Mouse (Mus musculus) kidney, adult 2 months (tissue): ENCODE data around the gene Zbtb4. TPM values are rescaled to one million over a fixed set of nuclear protein-coding genes. Genes with fewer than 3 reads are reported as not detected.

ENCODE experiments used
- DNase-seq: peaks from one replicate; pipeline ENCODE4 v3.0.0; 2021
- H3K27ac ChIP-seq: fragments of 200-500 bp; 2 replicates; pipeline ENCODE4 v1.5.1; 2012; ENCODE audit warnings: low read depth, low read length, control low read depth, inconsistent platforms; ENCODE audit not compliant: insufficient read depth
- H3K27me3 ChIP-seq: fragments of 200-500 bp; replicated peaks from 2 replicates; pipeline ENCODE4 v1.6.1; 2012; ENCODE audit warnings: mild to moderate bottlenecking, moderate library complexity, low read length, inconsistent platforms; ENCODE audit not compliant: control insufficient read depth, insufficient read depth
- H3K36me3 ChIP-seq: fragments of 200-500 bp; 2 replicates; pipeline ENCODE4 v1.6.1; 2012; ENCODE audit warnings: mild to moderate bottlenecking, moderate library complexity, low read length, inconsistent platforms; ENCODE audit not compliant: control insufficient read depth, insufficient read depth
- H3K4me1 ChIP-seq: fragments of 200-500 bp; 2 replicates; pipeline ENCODE4 v1.6.1; 2011; ENCODE audit warnings: low read length; ENCODE audit not compliant: control insufficient read depth, insufficient read depth
- H3K4me3 ChIP-seq: fragments of 200-500 bp; 2 replicates; pipeline ENCODE4 v1.5.1; 2011; ENCODE audit warnings: mild to moderate bottlenecking, low read depth, low read length, control low read depth; ENCODE audit not compliant: insufficient read depth
- CTCF ChIP-seq: fragments of 200-500 bp; conservative IDR thresholded peaks from 2 replicates; pipeline ENCODE4 v1.5.1; 2011; ENCODE audit warnings: low read depth, mild to moderate bottlenecking, control low read depth, low read length, moderate library complexity, mixed read lengths; ENCODE audit not compliant: insufficient read depth, insufficient read length
- POLR2A ChIP-seq: fragments of 200-500 bp; IDR thresholded peaks from one replicate; pipeline ENCODE4 v1.6.1; 2011; ENCODE audit warnings: low read depth, low read length, control low read depth
- WGBS: fragments of 180-500 bp; shearing (Covaris S2); methylation state at CpG from one replicate; pipeline ENCODE4 v1.1.7; 2018; 5-methylcytosine and 5-hydroxymethylcytosine counted together
- polyA plus RNA-seq: library from polyadenylated mRNA; depleted of rRNA; stranded (reverse); fragments of >200 nt; gene quantifications from 2 replicates; pipeline ENCODE4 v1.2.3, GENCODE M21; 2012; rRNA removed

Gene Zbtb4
- polyA plus RNA-seq, 1 experiment = 22.3 TPM

DNA sequence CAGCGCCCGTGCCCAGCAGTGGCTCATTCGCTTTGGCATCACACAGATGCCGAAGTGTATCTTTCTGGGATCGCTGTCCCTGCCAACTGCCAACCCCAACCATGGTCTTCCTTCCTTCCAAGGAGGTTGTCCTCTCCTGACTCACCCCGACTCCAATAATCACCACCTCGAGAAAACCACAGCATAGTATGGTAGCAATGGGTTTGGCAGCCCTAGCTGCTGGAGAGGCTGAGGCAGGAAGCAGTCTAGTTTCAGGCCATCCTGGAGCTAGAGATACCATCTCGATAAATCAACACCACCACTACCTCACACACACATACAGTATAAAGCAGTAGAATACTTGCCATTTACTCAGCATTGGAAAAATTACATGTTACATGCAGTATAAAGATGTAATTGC lies 53.2 kb downstream of the Zbtb4 start:
- Histone ChIP-seq H3K4me1 (no peaks in the 10 kb centered on the region), H3K4me3 (no peak overlapping the region), H3K27me3 (no peaks in the 10 kb centered on the region), H3K36me3 (no peaks in the 10 kb centered on the region), H3K27ac (no peak overlapping the region)
- TF ChIP-seq POLR2A (no peak), CTCF (no peak)
- no peak for DNase-seq
- 87% methylated on average over 8 of the region's 8 CpGs for WGBS

- H3K36me3 ChIP-seq = no peaks in the 10 kb centered on the region
- no peaks in the 10 kb centered on the region for H3K4me1 ChIP-seq
- DNase-seq = no peak
- H3K27ac ChIP-seq = no peak within 1 kb of the TSS
- H3K27me3 ChIP-seq = no peaks in the 10 kb centered on the region
- 86% methylated on average over 3 of the region's 3 CpGs for WGBS
- H3K4me3 ChIP-seq = no peak within 1 kb of the TSS
- TF ChIP-seq POLR2A = no peak
- no peak for TF ChIP-seq CTCF
Observed at GRCm38 (mm10) chr11:69822080-69822479, 56.4 kb downstream of the Zbtb4 start, which contains the start of gene Spem1. Gene Spem1 (minus strand): TSS chr11:69822180.

DNA sequence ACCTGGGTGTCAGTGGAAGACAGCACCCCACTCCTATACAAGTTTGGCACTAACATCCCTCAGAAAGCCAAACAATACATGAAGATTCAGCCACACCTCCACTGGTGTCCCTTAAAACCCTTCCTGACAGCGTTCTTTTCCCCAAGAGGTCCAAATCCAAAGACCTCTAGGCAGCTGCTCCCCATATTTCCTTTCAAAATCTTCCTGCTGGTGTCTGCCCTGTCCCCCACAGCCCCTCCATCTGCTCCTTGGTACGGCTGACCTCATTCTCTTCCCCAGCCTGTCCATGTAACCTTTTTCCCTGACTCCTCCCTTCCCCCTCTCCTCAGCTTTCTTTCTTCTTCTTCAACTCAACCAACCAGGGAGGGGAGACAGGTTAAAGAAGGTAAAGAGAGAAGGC lies 57.7 kb downstream of the Zbtb4 start:
- no peak for DNase-seq
- no peak overlapping the region for H3K4me3 ChIP-seq
- no peaks in the 10 kb centered on the region for H3K36me3 ChIP-seq
- no peaks in the 10 kb centered on the region for H3K27me3 ChIP-seq
- no peaks in the 10 kb centered on the region for H3K4me1 ChIP-seq
- H3K27ac ChIP-seq = no peak overlapping the region
- WGBS = 46% methylated on average over 2 of the region's 2 CpGs
- TF ChIP-seq POLR2A = no peak
- no peak for TF ChIP-seq CTCF

DNA sequence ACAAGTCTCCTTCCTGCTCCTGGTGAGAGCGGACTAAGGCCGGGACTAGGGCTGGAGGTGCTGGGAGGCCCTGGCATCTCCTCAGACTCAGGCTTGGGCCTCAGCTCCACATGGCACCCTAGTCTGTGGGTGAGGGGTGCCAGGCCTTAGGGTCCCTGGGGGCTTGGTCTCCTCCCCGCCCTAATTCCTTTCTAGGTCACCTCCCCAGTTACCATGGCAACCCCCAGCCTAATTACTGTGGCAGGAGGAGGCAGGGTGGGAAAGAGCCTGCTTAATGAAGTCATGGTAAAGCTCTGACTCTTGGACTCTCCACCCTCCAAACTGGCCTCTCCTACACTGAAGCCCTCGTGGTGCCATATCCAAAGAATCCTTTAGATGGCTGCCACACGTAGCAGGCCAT lies 63.1 kb downstream of the Zbtb4 start:
- Histone ChIP-seq H3K27me3 (no peaks in the 10 kb centered on the region), H3K4me3 (no peak overlapping the region), H3K36me3 (no peaks in the 10 kb centered on the region), H3K4me1 (no peaks in the 10 kb centered on the region), H3K27ac (no peak overlapping the region)
- DNase-seq = no peak
- 74% methylated on average over 5 of the region's 5 CpGs for WGBS
- TF ChIP-seq CTCF (no peak), POLR2A (no peak)

- H3K4me1 ChIP-seq = no peaks in the 10 kb centered on the region
- no peaks in the 10 kb centered on the region for H3K36me3 ChIP-seq
- no peak overlapping the region for H3K27ac ChIP-seq
- DNase-seq = no peak
- H3K27me3 ChIP-seq = no peaks in the 10 kb centered on the region
- 0 out of 2 replicates have a peak overlapping the region, but pooled peaks have one; percentile 16 for H3K4me3 ChIP-seq
- TF ChIP-seq CTCF = no peak
- TF ChIP-seq POLR2A = no peak
- 78% methylated on average over 8 of the region's 8 CpGs for WGBS
Observed at GRCm38 (mm10) chr11:69833554-69833953, 67.8 kb downstream of the Zbtb4 start.

Other genes with a start within 250 kb of the Zbtb4 start
- gene Dnah2, start 216.8 kb upstream of the Zbtb4 start, polyA plus RNA-seq = 0.50 and 0.73 TPM in 2 replicates
- gene Efnb3, start 205.7 kb upstream of the Zbtb4 start, polyA plus RNA-seq = 0.81 and 0.84 TPM in 2 replicates
- 19.8 and 20.7 TPM in 2 replicates for gene Wrap53, start 185.7 kb upstream of the Zbtb4 start, polyA plus RNA-seq
- gene Trp53, start 185.6 kb upstream of the Zbtb4 start, polyA plus RNA-seq = 48.5 and 55.0 TPM in 2 replicates
- 20.0 and 22.5 TPM in 2 replicates for gene Atp1b2, start 160.0 kb upstream of the Zbtb4 start, polyA plus RNA-seq
- gene Shbg, start 148.0 kb upstream of the Zbtb4 start, polyA plus RNA-seq = 0.42 and 0.48 TPM in 2 replicates
- gene Sat2, start 143.9 kb upstream of the Zbtb4 start, polyA plus RNA-seq = 16.7 and 18.8 TPM in 2 replicates
- 49.9 and 50.8 TPM in 2 replicates for gene Fxr2, start 132.9 kb upstream of the Zbtb4 start, polyA plus RNA-seq
- 0.58 and 0.70 TPM in 2 replicates for gene Sox15, start 110.6 kb upstream of the Zbtb4 start, polyA plus RNA-seq
- gene Mpdu1, start 103.3 kb upstream of the Zbtb4 start, polyA plus RNA-seq = 143 and 147 TPM in 2 replicates
- 8.5 and 10.7 TPM in 2 replicates for gene Cd68, start 99.8 kb upstream of the Zbtb4 start, polyA plus RNA-seq
- gene Eif4a1, start 93.5 kb upstream of the Zbtb4 start, polyA plus RNA-seq = 200 and 244 TPM in 2 replicates
- gene Senp3, start 83.8 kb upstream of the Zbtb4 start, polyA plus RNA-seq = 41.8 and 43.5 TPM in 2 replicates
- gene Tnfsf13, start 80.1 kb upstream of the Zbtb4 start, polyA plus RNA-seq = 3.8 and 4.1 TPM in 2 replicates
- 55.5 and 65.1 TPM in 2 replicates for gene Tnfsf12, start 70.1 kb upstream of the Zbtb4 start, polyA plus RNA-seq
- 11.0 and 11.6 TPM in 2 replicates for gene Tnfsfm13, start 69.8 kb upstream of the Zbtb4 start, polyA plus RNA-seq
- gene Polr2a, start 7.3 kb upstream of the Zbtb4 start, polyA plus RNA-seq = 25.3 and 37.8 TPM in 2 replicates
- gene Slc35g3, start 3.9 kb upstream of the Zbtb4 start, polyA plus RNA-seq = 0.05 and 0.10 TPM in 2 replicates
- gene Chrnb1, start 30.0 kb downstream of the Zbtb4 start, polyA plus RNA-seq = 11.9 and 14.3 TPM in 2 replicates
- 2.6 and 3.3 TPM in 2 replicates for gene Fgf11, start 35.9 kb downstream of the Zbtb4 start, polyA plus RNA-seq
- 19.2 and 22.4 TPM in 2 replicates for gene Tmem102, start 39.7 kb downstream of the Zbtb4 start, polyA plus RNA-seq
- 0.02 and 0.04 TPM in 2 replicates for gene Gm39566, start 49.4 kb downstream of the Zbtb4 start, polyA plus RNA-seq
- gene Spem2, start 52.6 kb downstream of the Zbtb4 start, polyA plus RNA-seq = 0.20 and 0.26 TPM in 2 replicates
- 0.28 and 0.38 TPM in 2 replicates for gene Spem1, start 56.3 kb downstream of the Zbtb4 start, polyA plus RNA-seq
- gene Nlgn2, start 71.9 kb downstream of the Zbtb4 start, polyA plus RNA-seq = 6.4 and 7.8 TPM in 2 replicates
- 513 and 551 TPM in 2 replicates for gene Tmem256, start 72.6 kb downstream of the Zbtb4 start, polyA plus RNA-seq
- gene Plscr3, start 80.5 kb downstream of the Zbtb4 start, polyA plus RNA-seq = 57.1 and 63.9 TPM in 2 replicates
- 7.9 and 9.3 TPM in 2 replicates for gene Tnk1, start 92.8 kb downstream of the Zbtb4 start, polyA plus RNA-seq
- not detected in 2 replicates for gene Tmem95, start 112.1 kb downstream of the Zbtb4 start, polyA plus RNA-seq
- 4.8 TPM in 2 replicates for gene Kctd11, start 115.5 kb downstream of the Zbtb4 start, polyA plus RNA-seq
- 1.7 and 6.1 TPM in 2 replicates for gene Acap1, start 129.6 kb downstream of the Zbtb4 start, polyA plus RNA-seq
- gene 2810408A11Rik, start 135.1 kb downstream of the Zbtb4 start, polyA plus RNA-seq = 0.94 and 0.99 TPM in 2 replicates
- 72.0 and 80.1 TPM in 2 replicates for gene Neurl4, start 135.2 kb downstream of the Zbtb4 start, polyA plus RNA-seq
- 72.9 and 75.5 TPM in 2 replicates for gene Gps2, start 148.0 kb downstream of the Zbtb4 start, polyA plus RNA-seq
- gene Eif5a, start 156.0 kb downstream of the Zbtb4 start, polyA plus RNA-seq = 465 and 575 TPM in 2 replicates
- gene Ybx2, start 169.9 kb downstream of the Zbtb4 start, polyA plus RNA-seq = 60.5 and 71.7 TPM in 2 replicates
- 74.2 and 78.6 TPM in 2 replicates for gene Slc2a4, start 182.3 kb downstream of the Zbtb4 start, polyA plus RNA-seq
- 39.2 and 40.0 TPM in 2 replicates for gene Cldn7, start 198.9 kb downstream of the Zbtb4 start, polyA plus RNA-seq
- 84.4 and 104 TPM in 2 replicates for gene Ctdnep1, start 215.2 kb downstream of the Zbtb4 start, polyA plus RNA-seq
- gene Elp5, start 216.6 kb downstream of the Zbtb4 start, polyA plus RNA-seq = 66.3 and 68.4 TPM in 2 replicates
- gene Gabarap, start 225.2 kb downstream of the Zbtb4 start, polyA plus RNA-seq = 746 and 1,018 TPM in 2 replicates
- 16.0 and 21.4 TPM in 2 replicates for gene Phf23, start 229.9 kb downstream of the Zbtb4 start, polyA plus RNA-seq
- 8.5 and 9.6 TPM in 2 replicates for gene Dvl2, start 234.7 kb downstream of the Zbtb4 start, polyA plus RNA-seq
- 249 and 308 TPM in 2 replicates for gene Acadvl, start 249.5 kb downstream of the Zbtb4 start, polyA plus RNA-seq